Comparison of ENCODE assay signal across 24 mouse cellular contexts in the genomic region with DNA sequence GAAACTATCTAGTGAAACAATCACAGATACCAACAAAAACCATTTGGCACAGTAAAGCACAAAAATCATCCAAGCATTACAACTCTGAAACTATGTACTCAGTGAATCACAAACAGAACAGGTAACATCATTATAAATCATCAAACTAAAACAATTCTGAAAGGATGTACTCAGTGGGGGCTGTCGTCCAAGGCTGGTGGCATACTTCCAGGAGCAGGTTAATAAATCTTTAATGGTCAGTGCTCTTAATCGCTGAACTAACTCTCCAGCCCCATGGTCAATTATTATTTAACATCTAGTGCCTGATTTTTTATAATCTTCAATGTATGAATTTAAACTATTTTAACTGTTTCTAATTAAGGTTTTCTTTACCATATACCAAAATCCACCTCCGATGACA. TPM values are rescaled to one million over a fixed set of nuclear protein-coding genes. Genes with fewer than 3 reads are reported as not detected.
DNase-seq lines count a peak whose midpoint lies in the region.
"Had no signal": no experiment of that assay in that cellular context is flagged by ENCODE, and none has a peak within 500 bp of the region (broad histone marks: within the 10 kb centered on the region; RNA-seq: fewer than 3 reads in every experiment).

No protein-coding gene starts in this region.

- DNase-seq in adrenal gland, adult 2 months = peak; percentile 7
- peak; percentile 24 for DNase-seq in kidney, adult 18-20 months
- DNase-seq in kidney, adult 9 months = peak; percentile 89
- DNase-seq in kidney, postnatal 10 days = peak; percentile 62
- peak; percentile 66 to 71 for DNase-seq in kidney, postnatal 36 days
- DNase-seq in ovary, adult 18-20 months (ENCODE audit: low spot score) = peak; percentile 2
- peak; percentile 17 for DNase-seq in urinary bladder, postnatal 14 days (ENCODE audit: low spot score)

RNA-seq across cellular contexts. Expression of a gene that starts 20.9 kb away (rescaled TPM):
- total RNA-seq in adrenal gland, adult 2 months (2021) = under 1 TPM in 1 of 2 experiments, not detected in 1; 0.14 TPM
- polyA plus RNA-seq in adrenal gland, adult 2 months (2012; rRNA removed) = not detected in 2 replicates
- total RNA-seq: adrenal gland, postnatal 36 days; granulocyte monocyte progenitor cell, adult 5-6 weeks; heart, adult 2 months; heart, postnatal 14 days; heart, postnatal 4 days had no signal
- polyA plus RNA-seq: embryonic facial prominence, embryonic 11.5 days; embryonic facial prominence, embryonic 14.5 days; forebrain, embryonic 10.5 days; forebrain, embryonic 13.5 days; forebrain, embryonic 16.5 days; G1E; heart, adult 2 months; heart, embryonic 10.5 days; heart, embryonic 13.5 days; heart, embryonic 16.5 days; hindbrain, embryonic 11.5 days; hindbrain, embryonic 14.5 days; Patski had no signal

Comparison
In these comparisons a context has a peak if more than half of its experiments do, and no peak if none do; other contexts are left out.
1. Peak in every context shown above with its lines: DNase-seq.
2. DNase-seq: peak in every context shown above with its lines; median percentile 89 in kidney, adult 9 months; 68 in kidney, postnatal 36 days; 62 in kidney, postnatal 10 days; 24 in kidney, adult 18-20 months; 17 in urinary bladder, postnatal 14 days; 7 in adrenal gland, adult 2 months; 2 in ovary, adult 18-20 months.